Mouse (Mus musculus) erythroblast, embryonic 14.5 days (primary cell): ENCODE results near the gene Atf7ip.

Experiments used
- GATA1 ChIP-seq: IDR thresholded peaks from 2 replicates; pipeline ENCODE4 v1.6.1; 2012; ENCODE audit warnings: low read length, inconsistent platforms, mixed read lengths
- TAL1 ChIP-seq: IDR thresholded peaks from 3 replicates; pipeline ENCODE4 v1.6.1; 2012; ENCODE audit warnings: low read length, inconsistent platforms, mixed read lengths

GRCm38 (mm10) chr6:136493486-136493885 is 12.5 kb upstream of the Atf7ip start:
- TF ChIP-seq GATA1 (no peak), TAL1 (no peak)
